Mouse (Mus musculus): ENCODE results near the gene Itgb7.

DNA sequence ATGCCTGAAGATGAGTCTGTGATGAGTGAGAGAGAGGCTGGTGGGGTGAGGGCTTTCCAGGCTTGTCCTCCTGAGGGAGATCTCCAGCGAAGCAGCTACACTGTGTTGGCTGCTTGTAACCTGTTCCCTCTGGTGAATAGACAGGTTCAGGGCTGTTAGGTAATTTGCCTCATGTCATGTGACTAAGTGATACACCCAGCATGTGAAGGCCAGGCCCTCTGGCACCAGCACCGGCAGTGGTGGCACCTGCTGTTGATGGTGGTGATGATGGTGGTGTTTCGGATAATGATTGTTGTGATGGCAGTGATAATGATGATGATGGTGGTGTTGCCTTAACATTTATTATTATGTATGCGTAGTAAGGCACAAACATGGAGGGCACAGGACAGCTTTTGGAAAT is 20.9 kb downstream of the Itgb7 start:
- TF ChIP-seq CTCF (IDR thresholded peaks at IDR 0.05; ENCODE audit: insufficient read depth, low read length): no peak
- TF ChIP-seq POLR2A (IDR thresholded peaks at IDR 0.05; ENCODE audit: borderline replicate concordance, extremely low read depth, low read depth, low read length): no peak
